Mouse (Mus musculus) frontal cortex, adult (tissue): ENCODE results near the gene Slc16a14.

ENCODE experiments used
- ATAC-seq: cut with Nextera tagmentation; 2 replicates; pipeline ENCODE4 v1.9.2; 2017; ENCODE audit warnings: mild to moderate bottlenecking, moderate library complexity, mixed read lengths; ENCODE audit not compliant: low TSS enrichment

Gene Slc16a14

DNA sequence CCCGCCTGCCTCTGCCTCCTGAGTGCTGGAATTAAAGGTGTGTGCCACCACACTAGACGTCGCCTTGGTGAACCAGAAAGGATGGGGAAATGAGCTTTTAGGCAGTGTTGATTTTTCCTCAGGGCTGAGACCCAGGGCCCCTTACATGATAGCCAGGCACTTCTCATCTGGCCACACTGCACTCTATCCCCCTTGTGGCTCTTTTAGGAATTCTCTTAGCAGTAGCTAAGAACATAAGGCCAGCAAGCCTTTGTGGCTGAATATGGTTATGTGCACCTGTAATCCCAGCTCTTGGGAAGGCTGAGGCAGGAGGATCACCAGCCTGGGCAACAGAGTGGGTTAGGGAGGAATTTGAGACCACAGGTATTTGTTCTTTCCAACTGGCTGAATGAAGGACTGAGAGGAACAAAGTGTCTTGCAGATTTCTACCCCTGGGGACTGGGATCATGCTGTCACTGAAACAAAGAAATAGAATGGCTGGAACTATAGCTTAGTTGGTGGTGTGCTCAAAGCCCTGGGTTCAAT, 68.2 kb downstream of the Slc16a14 start:
- ATAC-seq = no peak

- ATAC-seq = no peak
These were observed 68.7 kb downstream of the Slc16a14 start for GRCm38 (mm10) chr1:84866231-84866630.

DNA sequence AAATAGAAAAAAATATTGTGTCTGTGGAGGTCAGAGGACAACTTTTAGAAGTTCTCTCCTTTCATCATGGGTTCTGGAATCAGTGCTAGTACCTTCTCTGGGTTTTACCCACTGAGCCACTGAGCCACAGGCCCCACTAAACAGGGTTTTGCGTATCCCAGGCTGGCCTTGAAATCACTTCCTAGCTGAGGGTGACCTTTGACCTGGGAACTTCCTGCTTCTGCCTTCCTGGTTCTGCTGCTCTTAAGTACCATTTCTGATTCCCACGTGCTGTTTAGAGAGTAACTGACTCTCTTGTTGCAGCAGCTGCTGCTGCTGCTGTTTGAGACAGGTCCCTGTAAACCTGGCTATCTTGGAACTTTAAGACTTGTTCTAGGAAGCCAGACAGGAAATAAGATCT, 70.3 kb downstream of the Slc16a14 start:
- ATAC-seq = no peak

DNA sequence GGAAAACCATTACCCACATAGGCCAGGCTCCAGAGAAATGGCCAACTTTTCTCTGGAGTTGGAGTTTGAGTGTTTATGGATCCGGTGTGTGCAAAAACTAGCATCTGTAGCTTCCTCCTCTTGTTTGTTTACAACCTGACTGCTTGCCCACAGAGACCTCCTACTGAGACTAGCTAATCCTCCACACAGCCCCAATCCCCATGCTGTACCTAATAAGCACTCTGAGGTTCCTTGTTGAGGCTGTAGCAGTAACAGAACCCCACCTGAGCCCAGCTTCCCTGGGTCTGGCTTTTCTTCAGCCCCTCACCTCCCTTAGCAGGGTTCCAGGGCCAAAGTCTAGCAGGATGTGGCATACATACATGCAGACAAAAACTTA, 73.7 kb downstream of the Slc16a14 start:
- ATAC-seq = no peak

GRCm38 (mm10) chr1:84860360-84861254, 74.3 kb downstream of the Slc16a14 start:
- no peak for ATAC-seq

- ATAC-seq = no peak
These were observed 75.3 kb downstream of the Slc16a14 start for GRCm38 (mm10) chr1:84859597-84859996.
